Mouse (Mus musculus) frontal cortex, adult (tissue): ENCODE results near the gene Egfl7.

Source experiments
- ATAC-seq: cut with Nextera tagmentation; 2 replicates; pipeline ENCODE4 v1.9.2; 2017; ENCODE audit warnings: mild to moderate bottlenecking, moderate library complexity, mixed read lengths; ENCODE audit not compliant: low TSS enrichment

Gene Egfl7

GRCm38 (mm10) chr2:26579714-26580113 is at the start of gene Egfl7:
Egfl7 (plus strand) TSS chr2:26580014.
- no peak for ATAC-seq

GRCm38 (mm10) chr2:26531829-26532228 is 48.0 kb upstream of the Egfl7 start:
- no peak for ATAC-seq

GRCm38 (mm10) chr2:26533249-26533648 is 46.6 kb upstream of the Egfl7 start:
- ATAC-seq, result no peak

GRCm38 (mm10) chr2:26534161-26534560 is 45.7 kb upstream of the Egfl7 start:
- ATAC-seq, result no peak

- no peak for ATAC-seq
Measured at GRCm38 (mm10) chr2:26534616-26535015, 45.2 kb upstream of the Egfl7 start.

GRCm38 (mm10) chr2:26535517-26536045 is 44.2 kb upstream of the Egfl7 start:
- peak; percentile 62; the same call in 1 of the 2 replicates for ATAC-seq

- ATAC-seq, result no peak
Measured at GRCm38 (mm10) chr2:26539516-26539915, 40.3 kb upstream of the Egfl7 start.

GRCm38 (mm10) chr2:26540721-26541120 is 39.1 kb upstream of the Egfl7 start:
- ATAC-seq, result no peak

- no peak for ATAC-seq
Measured at GRCm38 (mm10) chr2:26541258-26541910, 38.4 kb upstream of the Egfl7 start.

- no peak for ATAC-seq
Measured at GRCm38 (mm10) chr2:26543155-26543554, 36.7 kb upstream of the Egfl7 start.

GRCm38 (mm10) chr2:26543768-26544167 is 36.0 kb upstream of the Egfl7 start:
- ATAC-seq, result no peak

GRCm38 (mm10) chr2:26544265-26544664 is 35.5 kb upstream of the Egfl7 start:
- no peak for ATAC-seq

GRCm38 (mm10) chr2:26547481-26547880 is 32.3 kb upstream of the Egfl7 start:
- ATAC-seq, result peak; percentile 80; the same call in 1 of the 2 replicates

- no peak for ATAC-seq
Measured at GRCm38 (mm10) chr2:26549801-26550200, 30.0 kb upstream of the Egfl7 start.

- no peak for ATAC-seq
Measured at GRCm38 (mm10) chr2:26550205-26550604, 29.6 kb upstream of the Egfl7 start.

- no peak for ATAC-seq
Measured at GRCm38 (mm10) chr2:26550777-26551176, 29.0 kb upstream of the Egfl7 start.

GRCm38 (mm10) chr2:26551446-26551845 is 28.4 kb upstream of the Egfl7 start:
- ATAC-seq, result no peak

GRCm38 (mm10) chr2:26552066-26552465 is 27.7 kb upstream of the Egfl7 start:
- no peak for ATAC-seq

- ATAC-seq, result no peak
Measured at GRCm38 (mm10) chr2:26553904-26554303, 25.9 kb upstream of the Egfl7 start.

GRCm38 (mm10) chr2:26555076-26555475 is 24.7 kb upstream of the Egfl7 start:
- ATAC-seq, result peak; percentile 57; the same call in 1 of the 2 replicates

GRCm38 (mm10) chr2:26556535-26556993 is 23.2 kb upstream of the Egfl7 start:
- ATAC-seq, result no peak

- no peak for ATAC-seq
Measured at GRCm38 (mm10) chr2:26560506-26560905, 19.3 kb upstream of the Egfl7 start.

GRCm38 (mm10) chr2:26561351-26562016 is 18.3 kb upstream of the Egfl7 start:
- ATAC-seq, result peak; percentile 52; the same call in 1 of the 2 replicates
